Mouse (Mus musculus): ENCODE measurements around the gene Cpeb4. TPM values are rescaled to one million over a fixed set of nuclear protein-coding genes. Genes with fewer than 3 reads are reported as not detected.
"Not testable (repeated sequence)": the region's sequence is repeated elsewhere in the genome, so short reads cannot be mapped to it uniquely, and the experiment has no call there.

The Cpeb4 gene
- polyA plus RNA-seq, 1 experiment = 53.5 TPM

DNA sequence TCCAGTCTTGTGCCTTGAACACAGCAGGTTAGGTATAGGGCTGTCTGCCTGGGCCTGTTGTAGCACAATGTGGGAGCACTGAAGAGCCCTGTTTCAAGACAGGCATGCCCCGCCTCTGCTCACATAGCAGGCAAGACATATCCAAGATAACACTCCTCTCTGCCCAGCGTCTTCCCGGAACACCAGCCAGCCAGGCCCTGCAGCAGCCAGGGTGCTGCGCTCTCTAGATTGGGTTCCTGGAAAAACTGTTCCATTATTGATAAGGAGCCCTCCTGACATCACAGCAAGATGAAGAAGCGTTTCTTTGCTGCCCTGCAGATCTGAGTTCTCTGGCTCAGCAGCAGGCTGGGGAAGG lies 28.2 kb upstream of the Cpeb4 start:
- Histone ChIP-seq H3K4me3 (ENCODE audit: insufficient read depth, low read length) (no peak overlapping the region), H3K27ac (ENCODE audit: insufficient read depth, low read length) (no peak overlapping the region), H3K4me1 (ENCODE audit: control insufficient read depth, insufficient read depth, low read length) (peaks cover 1% of the 10 kb centered on the region; the same call in 1 of the 2 replicates)
- no peak for TF ChIP-seq CTCF (IDR thresholded peaks at IDR 0.05; ENCODE audit: extremely low read depth, insufficient read depth, low read length)
- no peak for TF ChIP-seq POLR2A (IDR thresholded peaks at IDR 0.05; ENCODE audit: extremely low read depth, insufficient read depth, low read length)

DNA sequence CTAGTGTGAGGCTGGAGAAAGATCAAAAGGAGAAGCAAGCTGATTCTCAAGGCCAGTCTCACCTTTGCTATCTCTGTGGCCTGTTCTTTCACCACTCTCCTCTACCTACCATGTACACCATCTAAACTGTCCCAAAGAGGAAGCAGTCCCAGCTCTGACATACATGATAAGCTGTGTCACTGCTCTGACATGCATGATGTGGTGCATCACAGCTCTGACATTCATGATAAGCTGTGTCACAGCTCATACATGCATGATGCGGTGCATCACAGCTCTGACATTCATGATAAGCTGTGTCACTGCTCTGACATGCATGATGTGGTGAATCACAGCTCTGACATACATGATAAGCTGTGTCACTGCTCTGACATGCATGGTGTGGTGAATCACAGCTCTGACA lies 26.9 kb upstream of the Cpeb4 start:
- not testable (repeated sequence) for H3K27ac ChIP-seq (ENCODE audit: insufficient read depth, low read length); H3K4me1 ChIP-seq (ENCODE audit: control insufficient read depth, insufficient read depth, low read length); H3K4me3 ChIP-seq (ENCODE audit: insufficient read depth, low read length)

DNA sequence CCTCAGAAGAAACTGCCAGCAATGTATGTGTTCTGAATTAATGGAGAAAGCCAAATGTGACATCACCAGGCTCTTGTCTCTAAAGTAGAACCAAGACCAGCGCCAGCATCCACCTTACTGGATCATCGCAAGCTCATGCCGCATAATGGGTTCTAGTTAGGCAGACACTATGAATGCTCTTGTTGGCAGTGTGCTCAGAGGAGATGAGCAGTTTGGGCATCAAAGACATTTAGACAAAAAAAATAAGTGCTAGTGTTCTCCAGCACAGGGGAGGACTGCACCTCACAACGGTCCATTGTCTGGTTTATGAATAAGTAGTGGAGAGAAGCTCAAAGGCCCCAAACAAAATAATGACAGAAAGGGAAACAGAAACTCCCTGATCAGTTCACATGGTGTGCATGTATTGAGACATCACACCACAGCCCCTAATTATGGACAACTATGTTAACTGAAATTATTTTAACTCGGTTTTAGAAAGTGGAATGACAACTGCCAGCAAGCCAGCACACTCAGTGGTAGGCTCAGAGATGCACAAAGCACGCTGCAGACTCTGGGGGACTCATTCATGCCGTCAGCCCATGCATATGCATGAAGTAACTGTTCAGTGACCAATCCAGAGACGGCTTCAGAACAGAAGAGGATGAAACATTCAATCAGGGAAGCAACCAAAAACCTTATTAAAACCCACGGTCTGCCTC lies 25.1 kb upstream of the Cpeb4 start:
- Histone ChIP-seq H3K4me3 (ENCODE audit: insufficient read depth, low read length) (no peak overlapping the region), H3K4me1 (ENCODE audit: control insufficient read depth, insufficient read depth, low read length) (peaks cover 7% of the 10 kb centered on the region), H3K27ac (ENCODE audit: insufficient read depth, low read length) (peak overlapping the region; percentile 18; the same call in 1 of the 2 replicates)
- TF ChIP-seq CTCF (IDR thresholded peaks at IDR 0.05; ENCODE audit: extremely low read depth, insufficient read depth, low read length) = no peak
- TF ChIP-seq POLR2A (IDR thresholded peaks at IDR 0.05; ENCODE audit: extremely low read depth, insufficient read depth, low read length) = no peak

DNA sequence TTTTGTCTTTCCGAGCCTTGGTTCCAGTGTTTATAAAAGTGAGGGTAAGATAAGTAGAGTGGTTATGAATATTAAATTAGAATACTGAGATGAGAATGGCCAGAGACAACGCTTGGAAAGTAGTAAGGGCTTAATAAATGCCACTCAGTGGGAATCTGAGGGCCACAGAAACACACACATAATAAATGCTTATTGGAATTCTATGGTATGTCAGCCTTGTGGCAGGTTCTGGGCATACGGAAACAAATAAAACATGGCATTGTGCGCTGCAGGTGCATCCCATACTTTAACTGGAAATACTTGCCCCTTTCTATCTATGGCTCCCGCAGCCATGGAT lies 24.6 kb upstream of the Cpeb4 start:
- TF ChIP-seq CTCF (IDR thresholded peaks at IDR 0.05; ENCODE audit: extremely low read depth, insufficient read depth, low read length) = no peak
- TF ChIP-seq POLR2A (IDR thresholded peaks at IDR 0.05; ENCODE audit: extremely low read depth, insufficient read depth, low read length) = no peak
- Histone ChIP-seq H3K4me3 (ENCODE audit: insufficient read depth, low read length) (no peak overlapping the region), H3K4me1 (ENCODE audit: control insufficient read depth, insufficient read depth, low read length) (peaks cover 7% of the 10 kb centered on the region), H3K27ac (ENCODE audit: insufficient read depth, low read length) (0 out of 2 replicates have a peak overlapping the region, but pooled peaks have one; percentile 18)

DNA sequence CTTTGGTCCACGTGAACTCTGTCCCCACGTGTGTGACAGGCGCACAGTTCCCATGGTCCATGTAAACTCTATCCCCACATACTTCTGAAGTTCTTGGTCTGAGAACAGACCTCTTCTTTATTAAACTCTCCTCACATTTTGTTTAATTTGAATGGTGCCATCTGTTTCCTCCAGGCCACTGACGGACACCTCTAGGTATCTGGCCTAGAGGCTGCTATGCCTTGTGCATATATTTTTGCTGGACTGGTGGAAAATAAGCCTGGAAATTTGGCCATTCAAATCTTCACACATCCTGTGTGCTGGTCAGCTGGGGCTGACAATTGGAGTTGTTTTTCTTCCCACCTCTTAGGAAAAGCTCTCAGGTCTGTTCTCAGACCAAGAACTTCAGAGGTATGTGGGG lies 23.3 kb upstream of the Cpeb4 start:
- TF ChIP-seq POLR2A (IDR thresholded peaks at IDR 0.05; ENCODE audit: extremely low read depth, insufficient read depth, low read length) (no peak), CTCF (IDR thresholded peaks at IDR 0.05; ENCODE audit: extremely low read depth, insufficient read depth, low read length) (no peak)
- H3K4me3 ChIP-seq (ENCODE audit: insufficient read depth, low read length) = no peak overlapping the region
- H3K4me1 ChIP-seq (ENCODE audit: control insufficient read depth, insufficient read depth, low read length) = peaks cover 6% of the 10 kb centered on the region; the same call in 1 of the 2 replicates
- no peak overlapping the region for H3K27ac ChIP-seq (ENCODE audit: insufficient read depth, low read length)

DNA sequence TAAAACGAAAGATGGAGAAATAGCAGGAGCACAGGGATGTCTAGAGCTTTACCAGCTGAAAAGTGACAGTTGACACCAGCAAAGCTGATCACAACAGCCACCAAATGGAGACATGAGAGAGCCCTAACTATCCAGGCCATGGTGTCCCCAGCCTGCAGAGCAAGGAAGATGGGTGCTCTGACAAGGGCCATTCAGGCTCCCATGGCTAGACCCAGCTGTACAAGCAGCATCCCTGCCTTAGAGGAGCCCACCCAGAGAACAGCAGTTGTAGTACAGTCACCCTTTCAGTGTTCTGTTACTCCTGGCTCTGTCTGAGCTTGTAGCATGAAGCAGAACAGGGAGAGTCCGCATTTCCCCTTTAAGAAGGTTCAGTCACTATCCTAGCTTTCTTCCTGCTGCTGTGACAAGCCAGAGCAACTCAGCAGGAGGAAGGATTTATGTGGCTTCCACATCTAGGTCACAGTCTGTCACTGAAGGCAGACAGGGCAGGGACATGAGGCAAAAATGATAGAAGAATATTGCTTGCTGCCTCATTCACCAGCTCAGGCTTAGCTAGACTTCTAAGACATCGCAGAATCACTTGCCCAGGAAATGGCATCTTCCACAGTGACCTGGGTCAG lies 21.7 kb upstream of the Cpeb4 start:
- H3K27ac ChIP-seq (ENCODE audit: insufficient read depth, low read length) = no peak overlapping the region
- TF ChIP-seq POLR2A (IDR thresholded peaks at IDR 0.05; ENCODE audit: extremely low read depth, insufficient read depth, low read length) (no peak), CTCF (IDR thresholded peaks at IDR 0.05; ENCODE audit: extremely low read depth, insufficient read depth, low read length) (no peak)
- H3K4me1 ChIP-seq (ENCODE audit: control insufficient read depth, insufficient read depth, low read length) = peaks cover 8% of the 10 kb centered on the region; the same call in 1 of the 2 replicates
- H3K4me3 ChIP-seq (ENCODE audit: insufficient read depth, low read length) = no peak overlapping the region

DNA sequence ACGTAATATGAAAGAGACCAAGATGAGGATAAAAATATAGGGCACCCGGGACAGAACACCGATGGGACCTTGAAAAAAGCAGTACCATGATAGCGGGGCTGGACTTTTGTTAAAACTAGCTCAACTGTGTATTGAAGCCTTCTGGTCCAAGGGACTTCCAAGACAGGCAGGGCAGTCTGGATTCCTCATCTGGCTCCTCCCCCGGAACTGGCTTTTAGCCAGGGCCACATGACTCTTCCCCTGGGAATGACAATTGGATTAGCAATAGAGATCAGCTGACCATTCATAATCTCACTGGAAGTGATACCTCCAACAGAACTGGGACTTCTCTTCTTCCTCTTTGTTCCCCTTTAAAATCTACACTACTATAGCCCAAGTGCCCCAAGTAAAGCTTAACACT lies 21.0 kb upstream of the Cpeb4 start:
- peaks cover 8% of the 10 kb centered on the region; the same call in 1 of the 2 replicates for H3K4me1 ChIP-seq (ENCODE audit: control insufficient read depth, insufficient read depth, low read length)
- no peak overlapping the region for H3K27ac ChIP-seq (ENCODE audit: insufficient read depth, low read length)
- no peak overlapping the region for H3K4me3 ChIP-seq (ENCODE audit: insufficient read depth, low read length)
- TF ChIP-seq CTCF (IDR thresholded peaks at IDR 0.05; ENCODE audit: extremely low read depth, insufficient read depth, low read length) = no peak
- no peak for TF ChIP-seq POLR2A (IDR thresholded peaks at IDR 0.05; ENCODE audit: extremely low read depth, insufficient read depth, low read length)

DNA sequence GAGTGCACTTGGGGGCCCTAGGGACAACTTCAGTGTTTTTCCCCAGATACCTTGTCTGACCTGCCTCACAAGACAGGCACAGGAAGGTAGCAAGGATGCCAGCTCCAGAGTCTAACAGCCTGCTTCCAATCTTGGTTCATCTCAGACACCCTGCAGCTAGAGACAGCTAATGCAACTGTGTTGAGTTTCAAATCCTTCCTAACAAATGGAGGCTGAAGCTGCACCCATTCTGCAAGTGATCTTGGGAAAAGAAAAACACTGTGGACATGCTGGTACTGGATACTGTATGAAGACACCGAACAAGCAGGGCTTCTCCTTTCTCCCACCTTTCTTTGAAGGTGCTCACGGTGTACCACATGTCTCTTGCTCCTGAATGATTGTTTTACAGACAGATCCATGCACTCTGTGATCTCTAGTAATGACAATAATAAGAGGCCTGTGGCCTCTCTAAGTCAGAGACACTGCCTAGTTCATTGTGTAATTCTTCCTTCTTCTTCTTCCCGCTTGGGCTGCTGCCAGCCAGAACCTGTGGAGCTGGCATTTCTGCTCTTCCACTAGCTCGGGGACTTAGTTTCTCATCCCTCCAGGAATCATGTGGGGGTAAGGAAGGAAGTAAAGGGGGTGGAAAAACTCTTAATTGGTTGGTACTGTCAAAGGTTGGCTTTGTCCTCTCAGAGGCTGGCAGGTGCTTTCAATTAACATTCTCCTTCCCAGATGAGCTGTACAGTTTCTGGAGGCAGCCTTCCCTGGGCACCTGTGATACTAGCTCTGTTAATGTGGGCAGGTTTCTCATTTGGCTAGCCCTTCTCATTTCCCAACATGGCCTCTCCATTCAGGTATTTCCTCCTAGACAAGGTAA lies 20.1 kb upstream of the Cpeb4 start:
- H3K27ac ChIP-seq (ENCODE audit: insufficient read depth, low read length) = no peak overlapping the region
- H3K4me3 ChIP-seq (ENCODE audit: insufficient read depth, low read length) = no peak overlapping the region
- TF ChIP-seq POLR2A (IDR thresholded peaks at IDR 0.05; ENCODE audit: extremely low read depth, insufficient read depth, low read length) (no peak), CTCF (IDR thresholded peaks at IDR 0.05; ENCODE audit: extremely low read depth, insufficient read depth, low read length) (no peak)
- peaks cover 8% of the 10 kb centered on the region; the same call in 1 of the 2 replicates for H3K4me1 ChIP-seq (ENCODE audit: control insufficient read depth, insufficient read depth, low read length)

DNA sequence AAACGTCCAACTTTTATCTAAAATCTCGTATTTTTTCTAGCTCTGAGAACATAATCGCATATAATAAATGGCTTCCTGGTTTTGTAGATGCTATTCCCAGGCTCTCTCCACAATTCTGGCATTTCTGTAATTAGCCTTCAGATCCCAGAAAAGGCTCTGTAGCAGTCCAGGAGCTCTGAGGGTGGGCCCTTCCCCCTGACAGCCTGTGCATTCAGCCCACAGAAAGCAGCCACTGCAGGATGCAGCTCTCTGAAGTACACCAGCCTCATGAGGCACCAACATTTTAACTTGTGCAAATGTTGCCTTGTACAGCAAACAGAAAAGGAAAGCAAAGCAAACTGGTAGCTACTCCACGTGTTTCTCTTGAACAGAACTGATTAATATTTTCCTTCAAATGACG lies 17.1 kb upstream of the Cpeb4 start:
- peaks cover 7% of the 10 kb centered on the region; the same call in 1 of the 2 replicates for H3K4me1 ChIP-seq (ENCODE audit: control insufficient read depth, insufficient read depth, low read length)
- H3K4me3 ChIP-seq (ENCODE audit: insufficient read depth, low read length) = no peak overlapping the region
- peak overlapping the region; percentile 80 for H3K27ac ChIP-seq (ENCODE audit: insufficient read depth, low read length)
- TF ChIP-seq CTCF (IDR thresholded peaks at IDR 0.05; ENCODE audit: extremely low read depth, insufficient read depth, low read length) (no peak), POLR2A (IDR thresholded peaks at IDR 0.05; ENCODE audit: extremely low read depth, insufficient read depth, low read length) (no peak)
